Mouse (Mus musculus): Measurements from ENCODE around the gene Rc3h2. TPM values are rescaled to one million over a fixed set of nuclear protein-coding genes. Genes with fewer than 3 reads are reported as not detected.

The Rc3h2 gene
- 33.4 and 39.7 TPM in 2 replicates for polyA plus RNA-seq (2016; fragmentation: Nextera tagmentation; extraction: Ambion mirVana)

- Histone ChIP-seq H3K4me1 (peaks cover 9% of the 10 kb centered on the region), H3K9me3 (no peaks in the 10 kb centered on the region), H3K9ac (replicated peaks) (peak within 1 kb of the TSS; percentile 99), H3K27ac (replicated peaks) (peak within 1 kb of the TSS; percentile 98), H3K36me3 (0 out of 2 replicates have a peak, but pooled peaks cover 2% of the 10 kb centered on the region), H3K4me2 (replicated peaks) (peak within 1 kb of the TSS; percentile 74), H3K4me3 (peak within 1 kb of the TSS; percentile 99), H3K27me3 (no peaks in the 10 kb centered on the region)
- ATAC-seq (ENCODE audit: low FRiP score, low read depth): peak; percentile 99
- under 1% methylated on average over 44 of the region's 75 CpGs for WGBS
Observed at GRCm38 (mm10) chr2:37422306-37423304, at the start of gene Rc3h2. Gene Rc3h2 (minus strand): TSS chr2:37422903.

- H3K9me3 ChIP-seq: no peaks in the 10 kb centered on the region
- ATAC-seq (ENCODE audit: low FRiP score, low read depth): no peak
- peaks cover 15% of the 10 kb centered on the region for H3K36me3 ChIP-seq
- no peak overlapping the region for H3K4me3 ChIP-seq
- no peaks in the 10 kb centered on the region for H3K27me3 ChIP-seq
- no peaks in the 10 kb centered on the region for H3K4me1 ChIP-seq
- no peak overlapping the region for H3K27ac ChIP-seq (replicated peaks)
- no peak overlapping the region for H3K9ac ChIP-seq (replicated peaks)
- no peak overlapping the region for H3K4me2 ChIP-seq (replicated peaks)
- 96% methylated on average over 4 of the region's 4 CpGs for WGBS
Observed at GRCm38 (mm10) chr2:37466266-37466665, 43.6 kb upstream of the Rc3h2 start.

- H3K27me3 ChIP-seq: no peaks in the 10 kb centered on the region
- no peak overlapping the region for H3K4me3 ChIP-seq
- H3K4me2 ChIP-seq (replicated peaks): no peak overlapping the region
- no peaks in the 10 kb centered on the region for H3K4me1 ChIP-seq
- no peaks in the 10 kb centered on the region for H3K9me3 ChIP-seq
- no peak overlapping the region for H3K27ac ChIP-seq (replicated peaks)
- 98% methylated on average over 4 of the region's 4 CpGs for WGBS
- no peak overlapping the region for H3K9ac ChIP-seq (replicated peaks)
- no peaks in the 10 kb centered on the region for H3K36me3 ChIP-seq
- no peak for ATAC-seq (ENCODE audit: low FRiP score, low read depth)
Observed at GRCm38 (mm10) chr2:37460707-37461106, 38.0 kb upstream of the Rc3h2 start.

GRCm38 (mm10) chr2:37452376-37452760 is 29.7 kb upstream of the Rc3h2 start:
- H3K4me1 ChIP-seq: peaks cover 7% of the 10 kb centered on the region
- WGBS: under 1% methylated on average over 17 of the region's 24 CpGs
- H3K27ac ChIP-seq (replicated peaks): peak overlapping the region; percentile 85
- H3K4me2 ChIP-seq (replicated peaks): peak overlapping the region; percentile 92
- H3K27me3 ChIP-seq: no peaks in the 10 kb centered on the region
- peak overlapping the region; percentile 95 for H3K9ac ChIP-seq (replicated peaks)
- no peaks in the 10 kb centered on the region for H3K9me3 ChIP-seq
- H3K36me3 ChIP-seq: no peaks in the 10 kb centered on the region
- ATAC-seq (ENCODE audit: low FRiP score, low read depth): peak; percentile 87
- peak overlapping the region; percentile 95 for H3K4me3 ChIP-seq

GRCm38 (mm10) chr2:37451667-37452375 is 29.1 kb upstream of the Rc3h2 start:
- peak overlapping the region; percentile 95 for H3K4me3 ChIP-seq
- 8% methylated on average over 44 of the region's 44 CpGs for WGBS

GRCm38 (mm10) chr2:37442611-37443591 is 20.2 kb upstream of the Rc3h2 start, which contains the start of the genes Zbtb26, Zbtb6 and Rabgap1:
Gene Zbtb26 (minus strand): TSS chr2:37443135.
Gene Zbtb6 (minus strand): TSS chr2:37443171.
Gene Rabgap1 (plus strand): TSS chr2:37443279.
- Histone ChIP-seq H3K4me3 (peak within 1 kb of the TSS; percentile 86), H3K4me2 (replicated peaks) (peak within 1 kb of the TSS; percentile 74), H3K9me3 (no peaks in the 10 kb centered on the region), H3K36me3 (peaks cover 3% of the 10 kb centered on the region; the same call in 1 of the 2 replicates), H3K9ac (replicated peaks) (peak within 1 kb of the TSS; percentile 95), H3K4me1 (peaks cover 17% of the 10 kb centered on the region), H3K27me3 (no peaks in the 10 kb centered on the region), H3K27ac (replicated peaks) (peak within 1 kb of the TSS; percentile 87)
- peak; percentile 99 for ATAC-seq (ENCODE audit: low FRiP score, low read depth)
- under 1% methylated on average over 51 of the region's 51 CpGs for WGBS

More at GRCm38 (mm10) chr2:37451667-37452375, 29.1 kb upstream of the Rc3h2 start:
- H3K27me3 ChIP-seq: no peaks in the 10 kb centered on the region
- peak overlapping the region; percentile 95 for H3K9ac ChIP-seq (replicated peaks)
- peaks cover 7% of the 10 kb centered on the region for H3K4me1 ChIP-seq
- peak; percentile 99 for ATAC-seq (ENCODE audit: low FRiP score, low read depth)
- H3K27ac ChIP-seq (replicated peaks): peak overlapping the region; percentile 85
- peak overlapping the region; percentile 92 for H3K4me2 ChIP-seq (replicated peaks)
- no peaks in the 10 kb centered on the region for H3K36me3 ChIP-seq
- H3K9me3 ChIP-seq: no peaks in the 10 kb centered on the region

- Histone ChIP-seq H3K27ac (replicated peaks) (peak overlapping the region; percentile 99), H3K4me3 (peak overlapping the region; percentile 71), H3K27me3 (no peaks in the 10 kb centered on the region), H3K4me1 (peaks cover 15% of the 10 kb centered on the region), H3K4me2 (replicated peaks) (peak overlapping the region; percentile 85), H3K9me3 (no peaks in the 10 kb centered on the region), H3K9ac (replicated peaks) (peak overlapping the region; percentile 75), H3K36me3 (peaks cover 25% of the 10 kb centered on the region)
- ATAC-seq (ENCODE audit: low FRiP score, low read depth): peak; percentile 24; the same call in 1 of the 2 replicates
- WGBS: 27% methylated on average over 7 of the region's 7 CpGs
Observed at GRCm38 (mm10) chr2:37431609-37432008, 8.9 kb upstream of the Rc3h2 start.

- Histone ChIP-seq H3K27ac (replicated peaks) (peak overlapping the region; percentile 99), H3K36me3 (peaks cover 19% of the 10 kb centered on the region), H3K4me2 (replicated peaks) (peak overlapping the region; percentile 85), H3K9ac (replicated peaks) (peak overlapping the region; percentile 75), H3K4me1 (peaks cover 15% of the 10 kb centered on the region), H3K9me3 (no peaks in the 10 kb centered on the region), H3K4me3 (peak overlapping the region; percentile 71), H3K27me3 (no peaks in the 10 kb centered on the region)
- WGBS: under 1% methylated on average over 38 of the region's 38 CpGs
- ATAC-seq (ENCODE audit: low FRiP score, low read depth): peak; percentile 95
Observed at GRCm38 (mm10) chr2:37430593-37431464, 8.1 kb upstream of the Rc3h2 start.

GRCm38 (mm10) chr2:37423671-37424070 is 968 bp upstream of the Rc3h2 start:
- Histone ChIP-seq H3K4me3 (no peak overlapping the region), H3K9me3 (no peaks in the 10 kb centered on the region), H3K27me3 (no peaks in the 10 kb centered on the region), H3K27ac (replicated peaks) (no peak overlapping the region), H3K36me3 (peaks cover 8% of the 10 kb centered on the region), H3K9ac (replicated peaks) (no peak overlapping the region), H3K4me2 (replicated peaks) (no peak overlapping the region), H3K4me1 (peaks cover 9% of the 10 kb centered on the region)
- ATAC-seq (ENCODE audit: low FRiP score, low read depth): no peak
- 53% methylated on average over 3 of the region's 3 CpGs for WGBS

GRCm38 (mm10) chr2:37421903-37422302 is 800 bp downstream of the Rc3h2 start:
- peak overlapping the region; percentile 99 for H3K4me3 ChIP-seq
- WGBS: 7% methylated on average over 3 of the region's 3 CpGs
- peak overlapping the region; percentile 98 for H3K27ac ChIP-seq (replicated peaks)
- peaks cover 9% of the 10 kb centered on the region for H3K4me1 ChIP-seq
- H3K36me3 ChIP-seq: 0 out of 2 replicates have a peak, but pooled peaks cover 2% of the 10 kb centered on the region
- no peak for ATAC-seq (ENCODE audit: low FRiP score, low read depth)
- H3K9me3 ChIP-seq: no peaks in the 10 kb centered on the region
- H3K4me2 ChIP-seq (replicated peaks): peak overlapping the region; percentile 74
- peak overlapping the region; percentile 99 for H3K9ac ChIP-seq (replicated peaks)
- no peaks in the 10 kb centered on the region for H3K27me3 ChIP-seq

All from midbrain, embryonic 12.5 days (tissue).